10 mouse cellular contexts compared by ENCODE assay signal in the genomic region with DNA sequence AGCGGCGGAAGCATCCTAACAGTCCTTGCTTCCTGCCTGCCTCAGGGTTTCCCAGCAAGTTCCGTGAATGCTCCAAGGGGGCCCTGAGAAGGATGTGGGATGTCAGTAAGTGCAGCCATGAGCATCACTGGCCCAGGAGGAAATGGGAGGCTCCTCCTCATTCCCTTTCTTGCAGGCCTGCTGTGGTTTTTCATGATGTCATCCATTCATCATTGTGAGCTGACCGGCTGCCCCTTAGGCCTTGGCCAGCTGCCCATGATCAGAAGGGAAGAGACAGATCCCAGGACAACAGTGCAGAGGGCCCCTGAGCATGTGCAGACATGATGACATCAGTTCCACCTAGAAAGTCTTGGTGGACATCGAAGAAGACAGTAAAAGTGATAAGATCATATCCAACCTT. TPM values are rescaled to one million over a fixed set of nuclear protein-coding genes. Genes with fewer than 3 reads are reported as not detected.
DNase-seq lines count a peak whose midpoint lies in the region; ATAC-seq and TF ChIP-seq lines count a peak whose summit lies in the region.
"Had no signal": no experiment of that assay in that cellular context is flagged by ENCODE, and none has a peak within 500 bp of the region (broad histone marks: within the 10 kb centered on the region; RNA-seq: fewer than 3 reads in every experiment).

A gene (plus strand): TSS at position 262 of the 400 bp plus-strand sequence.

- no peak within 1 kb of the TSS for H3K9ac ChIP-seq in embryonic facial prominence, embryonic 14.5 days (ENCODE audit: low read depth, low read length)
- H3K9ac ChIP-seq: neural tube, embryonic 12.5 days had no signal

- no peak for TF ChIP-seq CTCF in testis, adult 2 months (IDR thresholded peaks at IDR 0.05; ENCODE audit: control insufficient read depth, insufficient read depth, insufficient replicate concordance, low read depth, low read length)
- TF ChIP-seq CTCF in cerebellum, adult 2 months (IDR thresholded peaks at IDR 0.05; ENCODE audit: borderline replicate concordance, insufficient read depth, low read depth, low read length): no peak

- 0 out of 2 replicates have a peak, but pooled peaks have one; percentile 22 for ATAC-seq in embryonic facial prominence, embryonic 14.5 days (ENCODE audit: low read depth)
- no peak for ATAC-seq in monocyte, adult 5-6 weeks (replicated peaks; ENCODE audit: insufficient number of reproducible peaks, low FRiP score, low TSS enrichment, poor library complexity, severe bottlenecking)

- no peak within 1 kb of the TSS for H3K4me2 ChIP-seq in embryonic facial prominence, embryonic 14.5 days (ENCODE audit: low read depth, low read length)
- H3K4me2 ChIP-seq: neural tube, embryonic 12.5 days had no signal

- no peaks in the 10 kb centered on the region for H3K4me1 ChIP-seq in testis, adult 2 months (ENCODE audit: control insufficient read depth, insufficient read depth, low read length)
- no peaks in the 10 kb centered on the region for H3K4me1 ChIP-seq in embryonic facial prominence, embryonic 14.5 days (ENCODE audit: control insufficient read depth, insufficient read depth, low read length)
- H3K4me1 ChIP-seq in cerebellum, adult 2 months (ENCODE audit: control insufficient read depth, insufficient read depth, low read length): no peaks in the 10 kb centered on the region

- peak within 1 kb of the TSS; percentile 58 for H3K27ac ChIP-seq in testis, adult 2 months (ENCODE audit: control insufficient read depth, insufficient read depth, low read depth, low read length)
- H3K27ac ChIP-seq in embryonic facial prominence, embryonic 14.5 days (replicated peaks; ENCODE audit: low read depth, low read length): no peak within 1 kb of the TSS
- no peak within 1 kb of the TSS for H3K27ac ChIP-seq in cerebellum, adult 2 months (ENCODE audit: insufficient read depth, low read length)
- H3K27ac ChIP-seq: neural tube, embryonic 12.5 days had no signal

- H3K9me3 ChIP-seq in embryonic facial prominence, embryonic 14.5 days (ENCODE audit: control insufficient read depth, low read length): no peaks in the 10 kb centered on the region
- H3K9me3 ChIP-seq: neural tube, embryonic 12.5 days had no signal

- H3K27me3 ChIP-seq in testis, adult 2 months (ENCODE audit: control insufficient read depth, insufficient read depth, low read length): no peaks in the 10 kb centered on the region
- no peaks in the 10 kb centered on the region for H3K27me3 ChIP-seq in embryonic facial prominence, embryonic 14.5 days (replicated peaks; ENCODE audit: control insufficient read depth, insufficient read depth, low read length)
- no peaks in the 10 kb centered on the region for H3K27me3 ChIP-seq in cerebellum, adult 2 months (ENCODE audit: control insufficient read depth, insufficient read depth, low read length)
- H3K27me3 ChIP-seq: neural tube, embryonic 12.5 days had no signal

- DNase-seq in testis, postnatal 14 days (ENCODE audit: low spot score): no peak
- peak; percentile 58 for DNase-seq in embryonic facial prominence, embryonic 14.5 days (ENCODE audit: low spot score)
- DNase-seq in kidney, postnatal 10 days: peak; percentile 81
- no peak for DNase-seq in cerebellum, adult 2 months
- no peak for DNase-seq in layer of hippocampus, postnatal 25 days (ENCODE audit: extremely low spot score in 1 of 2, low spot score in 1 of 2)
- no peak for DNase-seq in cerebellum, adult 18-20 months

- WGBS in embryonic facial prominence, embryonic 14.5 days: 62% methylated on average over 4 of the region's 5 CpGs
- 67% methylated on average over 5 of the region's 5 CpGs for WGBS in cerebellum, adult 2 months

- peak; percentile 75; the same call in 1 of the 2 replicates for TF ChIP-seq POLR2A in testis, adult 2 months (IDR thresholded peaks at IDR 0.05; ENCODE audit: control insufficient read depth, low read depth, low read length)
- TF ChIP-seq POLR2A in cerebellum, adult 2 months (IDR thresholded peaks at IDR 0.05; ENCODE audit: borderline replicate concordance, insufficient read depth, low read length): no peak

- H3K36me3 ChIP-seq in testis, adult 2 months (ENCODE audit: control insufficient read depth, insufficient read depth, low read length): no peaks in the 10 kb centered on the region
- H3K36me3 ChIP-seq in embryonic facial prominence, embryonic 14.5 days (ENCODE audit: control insufficient read depth, insufficient read depth, low read length): no peaks in the 10 kb centered on the region
- H3K36me3 ChIP-seq: neural tube, embryonic 12.5 days had no signal

- peak within 1 kb of the TSS; percentile 81 for H3K4me3 ChIP-seq in testis, adult 2 months (ENCODE audit: control insufficient read depth, low read depth, low read length)
- no peak within 1 kb of the TSS for H3K4me3 ChIP-seq in embryonic facial prominence, embryonic 14.5 days (ENCODE audit: low read depth, low read length)
- no peak within 1 kb of the TSS for H3K4me3 ChIP-seq in cerebellum, adult 2 months (replicated peaks; ENCODE audit: insufficient read depth, low read depth, low read length)
- H3K4me3 ChIP-seq: neural tube, embryonic 12.5 days had no signal

RNA-seq across cellular contexts. Expression of the gene that starts here (rescaled TPM):
- 369 and 372 TPM in 2 replicates for polyA plus RNA-seq in testis, adult 2 months (2012; rRNA removed)
- polyA plus RNA-seq in embryonic facial prominence, embryonic 14.5 days (2014; fragmentation: Nextera tagmentation; extraction: Ambion mirVana): 0.17 and 0.42 TPM in 2 replicates
- not detected in 3 replicates for total RNA-seq in monocyte, adult 5-6 weeks (2017)
- not detected in 2 replicates for polyA plus RNA-seq in cerebellum, adult 2 months (2012; rRNA removed)
- total RNA-seq in layer of hippocampus, postnatal 25 days (2021): not detected
- total RNA-seq: hematopoietic stem cell, adult 5-6 weeks had no signal
- polyA plus RNA-seq: neural tube, embryonic 12.5 days had no signal

Comparison
In these comparisons a context has a peak if more than half of its experiments do, and no peak if none do; other contexts are left out.
1. RNA of the gene that starts here (polyA plus RNA-seq): 369 to 372 TPM in testis, adult 2 months; 0.17 to 0.42 TPM in embryonic facial prominence, embryonic 14.5 days and not detected in cerebellum, adult 2 months; every median in the first group is over 100 times any median in the second.
2. Peak in DNase-seq and ATAC-seq in embryonic facial prominence, embryonic 14.5 days; RNA of the gene not detected or under 1 TPM.